Mouse (Mus musculus) effector memory CD4-positive, alpha-beta T cell, adult 5 months (primary cell): ENCODE measurements around the gene Lrrc8d. TPM values are rescaled to one million over a fixed set of nuclear protein-coding genes. Genes with fewer than 3 reads are reported as not detected.

ENCODE experiments used
- polyA plus RNA-seq: library from polyadenylated mRNA; unstranded; fragments of 100-300 nt; shearing (Covaris generic); gene quantifications from one replicate; pipeline ENCODE4 v1.2.1, GENCODE M21; 2017

The Lrrc8d gene
- 68.8 TPM for polyA plus RNA-seq

DNA sequence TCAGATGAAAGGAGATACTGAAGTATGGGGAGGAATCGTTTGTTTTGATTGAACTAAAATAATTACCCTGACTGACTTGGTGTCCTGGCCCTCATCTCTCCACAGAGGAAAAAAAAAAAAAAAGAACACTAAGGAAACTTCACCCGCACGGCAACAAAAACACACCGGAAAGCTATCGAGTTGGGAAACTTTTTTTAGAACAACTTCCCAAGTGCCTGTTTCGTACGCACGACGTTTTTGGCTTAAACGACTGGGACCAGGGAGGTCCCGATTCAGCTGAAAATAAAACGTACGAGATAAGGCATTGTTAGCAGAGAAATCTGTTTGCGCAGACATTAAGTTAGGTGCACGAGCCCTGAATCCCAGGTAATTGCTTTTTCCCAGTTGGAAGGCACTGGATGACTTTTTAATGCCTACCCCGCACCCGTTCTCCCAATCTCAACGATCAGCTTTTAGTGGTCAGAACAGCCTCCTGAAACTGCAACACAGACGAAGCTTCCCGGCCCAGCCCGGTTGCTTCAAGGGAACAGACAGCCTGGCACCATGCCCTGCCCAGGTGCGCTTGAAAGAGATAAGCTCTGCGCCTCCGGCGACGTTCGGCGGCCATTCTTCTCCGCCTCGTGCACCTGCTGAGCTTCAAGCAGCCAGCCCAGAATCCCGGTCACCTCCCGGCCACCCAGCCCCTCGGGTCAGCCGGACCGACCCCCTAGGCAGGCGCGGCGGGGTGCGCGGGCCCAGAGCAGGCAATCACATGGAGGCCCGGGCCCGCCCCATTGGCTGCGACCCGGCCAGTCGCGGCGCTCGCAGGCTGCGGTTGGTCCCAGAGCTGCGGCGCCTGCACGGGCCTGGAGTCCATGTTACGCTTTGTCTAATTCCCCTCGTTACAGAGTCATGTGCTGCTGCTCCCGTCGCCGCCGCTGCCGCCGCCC is at the start of gene Lrrc8d:
TSS of gene Lrrc8d (plus strand) at position 829 of the 929 bp plus-strand sequence.

GRCm38 (mm10) chr5:105876068-105876924 is 176.5 kb downstream of the Lrrc8d start, which contains the start of gene Zfp326:
Zfp326 (plus strand) TSS chr5:105876565.

Other genes starting within 250 kb of the Lrrc8d start
- 84.7 TPM for gene Lrrc8c, start 180.6 kb upstream of the Lrrc8d start, polyA plus RNA-seq
- gene Zfp326, start 176.6 kb downstream of the Lrrc8d start, polyA plus RNA-seq = 34.3 TPM